ENCODE assay signal across 23 mouse cellular contexts in the genomic region with DNA sequence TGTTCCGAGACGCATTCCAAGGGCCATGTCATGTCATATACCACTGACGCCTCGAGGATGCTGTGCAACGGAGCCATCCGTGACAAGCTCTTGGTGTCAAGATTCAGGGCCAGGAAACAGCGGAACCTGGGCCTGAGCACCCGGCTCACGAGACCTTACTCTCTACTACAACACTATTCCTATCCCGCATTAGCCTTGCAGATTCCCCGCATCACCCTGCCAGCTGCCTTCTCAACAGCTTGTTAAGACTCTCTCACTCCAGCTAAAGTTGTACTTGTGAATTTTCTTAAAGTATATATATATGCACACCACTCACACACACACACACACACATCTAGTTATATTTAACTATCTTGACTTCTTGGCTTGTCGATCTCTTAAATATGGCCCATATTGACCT.
DNase-seq lines count a peak whose midpoint lies in the region; ATAC-seq and TF ChIP-seq lines count a peak whose summit lies in the region.
"Had no signal": no experiment of that assay in that cellular context is flagged by ENCODE, and none has a peak within 500 bp of the region (broad histone marks: within the 10 kb centered on the region; RNA-seq: fewer than 3 reads in every experiment).

No protein-coding gene starts in this region.

- no peak for TF ChIP-seq CTCF in lung, embryonic 14.5 days (IDR thresholded peaks at IDR 0.05; ENCODE audit: low read depth)

- ATAC-seq in lung, embryonic 14.5 days (ENCODE audit: insufficient read depth), result no peak
- ATAC-seq: forebrain, embryonic 15.5 days; hindbrain, embryonic 16.5 days; inflammation-experienced regulatory T-cells, adult 6 months; intestine, postnatal 0 days had no signal

- no peak overlapping the region for H3K27ac ChIP-seq in lung, embryonic 14.5 days (ENCODE audit: low read depth)
- H3K27ac ChIP-seq: embryonic facial prominence, embryonic 15.5 days; forebrain, embryonic 10.5 days; forebrain, embryonic 15.5 days; hindbrain, embryonic 12.5 days had no signal

- 65% methylated on average over 12 of the region's 12 CpGs for WGBS in lung, embryonic 14.5 days

- peak; percentile 74 for DNase-seq in heart, adult 11 months
- no peak for DNase-seq in heart, adult 18-20 months
- DNase-seq in lung, embryonic 14.5 days, result peak; percentile 8
- no peak for DNase-seq in lung, postnatal 10 days
- DNase-seq in right cerebral cortex, postnatal 14 days, result peak; percentile 20
- no peak for DNase-seq in right cerebral cortex, postnatal 25 days
- no peak for DNase-seq in embryo, embryonic 10 days (ENCODE audit: low spot score)
- DNase-seq: adrenal gland, adult 2 months; adrenal gland, postnatal 25 days; cerebellum, adult 2 months; cerebellum, postnatal 10 days; embryo, embryonic 11 days; gastrocnemius, postnatal 10 days; heart, postnatal 10 days; heart, postnatal 4 days had no signal

- H3K36me3 ChIP-seq in lung, embryonic 14.5 days (ENCODE audit: insufficient read depth), result no peaks in the 10 kb centered on the region
- H3K36me3 ChIP-seq: embryonic facial prominence, embryonic 15.5 days; forebrain, embryonic 10.5 days; forebrain, embryonic 15.5 days; hindbrain, embryonic 12.5 days had no signal

- no peak overlapping the region for H3K9ac ChIP-seq in lung, embryonic 14.5 days
- H3K9ac ChIP-seq: embryonic facial prominence, embryonic 15.5 days; forebrain, embryonic 15.5 days; hindbrain, embryonic 12.5 days had no signal

- no peaks in the 10 kb centered on the region for H3K27me3 ChIP-seq in lung, embryonic 14.5 days (ENCODE audit: insufficient read depth, low read length)
- H3K27me3 ChIP-seq: embryonic facial prominence, embryonic 15.5 days; forebrain, embryonic 15.5 days; hindbrain, embryonic 12.5 days had no signal

- H3K4me3 ChIP-seq in lung, embryonic 14.5 days (ENCODE audit: low read depth, low read length), result no peak overlapping the region
- H3K4me3 ChIP-seq: embryonic facial prominence, embryonic 15.5 days; erythroblast, embryonic 14.5 days; forebrain, embryonic 10.5 days; forebrain, embryonic 15.5 days; hindbrain, embryonic 12.5 days had no signal

- no peak overlapping the region for H3K4me2 ChIP-seq in lung, embryonic 14.5 days
- H3K4me2 ChIP-seq: embryonic facial prominence, embryonic 15.5 days; forebrain, embryonic 15.5 days; hindbrain, embryonic 12.5 days had no signal

- no peaks in the 10 kb centered on the region for H3K9me3 ChIP-seq in lung, embryonic 14.5 days (ENCODE audit: low read depth, low read length)
- H3K9me3 ChIP-seq: embryonic facial prominence, embryonic 15.5 days; forebrain, embryonic 10.5 days; forebrain, embryonic 15.5 days; hindbrain, embryonic 12.5 days had no signal

- H3K4me1 ChIP-seq in lung, embryonic 14.5 days (ENCODE audit: insufficient read depth), result no peaks in the 10 kb centered on the region

Comparison
In these comparisons a context has a peak if more than half of its experiments do, and no peak if none do; other contexts are left out.
1. DNase-seq: peak in heart, adult 11 months (single experiment), lung, embryonic 14.5 days (single experiment) and right cerebral cortex, postnatal 14 days (single experiment); none in heart, adult 18-20 months (0 of 2), lung, postnatal 10 days (single experiment), right cerebral cortex, postnatal 25 days (single experiment) and embryo, embryonic 10 days (single experiment).